Mouse (Mus musculus): ENCODE measurements around the gene Soat2. TPM values are rescaled to one million over a fixed set of nuclear protein-coding genes. Genes with fewer than 3 reads are reported as not detected.

Soat2 gene
- polyA plus RNA-seq, 1 experiment from 2014 or later, result 2.3 TPM

DNA sequence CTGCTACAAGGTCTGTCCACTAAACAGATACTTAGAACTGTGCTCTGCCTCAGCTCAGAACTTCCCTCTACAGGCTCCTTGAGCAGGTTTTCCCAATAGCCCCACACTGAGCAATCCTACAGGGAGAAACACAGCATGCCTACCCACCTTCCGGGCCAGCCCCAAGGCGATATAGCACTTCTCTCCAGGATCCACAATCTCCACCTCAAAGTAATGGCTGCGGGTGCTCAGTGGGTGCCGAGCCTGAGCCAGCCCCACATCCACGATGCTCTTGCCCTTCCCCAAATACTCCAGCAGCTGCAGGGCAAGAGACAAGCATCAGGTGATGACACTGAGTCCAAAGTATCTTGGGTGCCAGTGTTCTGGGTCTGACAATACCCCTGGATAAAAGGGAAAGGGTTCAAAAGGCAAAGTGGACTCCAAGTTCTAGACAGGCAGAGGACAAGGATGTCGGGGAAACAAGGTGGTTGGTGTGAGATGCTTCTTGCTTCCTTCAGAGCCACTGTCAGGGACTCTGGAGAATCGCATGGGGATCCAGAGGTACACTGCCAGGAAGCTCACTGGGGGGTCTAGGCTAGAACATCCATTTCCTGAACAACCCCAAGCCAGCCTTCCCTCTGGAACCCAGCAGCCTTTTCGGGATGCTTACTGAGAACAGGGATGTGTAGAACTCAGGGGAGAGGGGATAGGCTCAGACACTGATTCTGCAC, 31.1 kb upstream of the Soat2 start:
- Histone ChIP-seq H3K4me3 (ENCODE audit: low read depth, low read length) (no peak overlapping the region), H3K4me1 (ENCODE audit: control insufficient read depth, insufficient read depth, low read length) (no peaks in the 10 kb centered on the region; the same call in 1 of the 2 replicates), H3K27ac (ENCODE audit: low read depth, low read length) (no peak overlapping the region), H3K27me3 (ENCODE audit: control insufficient read depth, insufficient read depth, low read length) (no peaks in the 10 kb centered on the region), H3K9me3 (replicated peaks; ENCODE audit: control insufficient read depth, low read length) (no peaks in the 10 kb centered on the region), H3K9ac (ENCODE audit: low read depth, low read length) (no peak overlapping the region), H3K4me2 (no peak overlapping the region), H3K36me3 (ENCODE audit: control insufficient read depth, insufficient read depth, low read length) (peaks cover 13% of the 10 kb centered on the region)
- 72% methylated on average over 8 of the region's 8 CpGs for WGBS (ENCODE audit: insufficient replicate concordance)
- ATAC-seq (replicated peaks; ENCODE audit: insufficient number of reproducible peaks, low FRiP score, low TSS enrichment), result no peak

DNA sequence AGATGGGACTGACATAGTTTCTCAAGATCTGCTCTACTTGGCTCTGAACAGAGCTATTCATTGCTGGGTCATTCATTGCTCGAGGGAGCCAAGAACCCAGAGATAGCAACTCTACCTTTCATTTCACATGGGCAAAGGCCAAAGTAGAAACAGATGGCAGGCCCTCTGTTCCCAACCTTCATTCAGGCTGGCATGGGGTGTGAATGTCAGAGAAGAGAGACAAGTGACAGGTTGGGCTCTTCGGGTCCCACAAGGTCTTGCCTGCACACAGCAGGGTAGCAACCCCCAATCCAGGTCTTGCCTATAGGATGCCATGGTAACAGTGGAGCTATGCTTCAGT, 30.5 kb upstream of the Soat2 start:
- H3K9ac ChIP-seq (ENCODE audit: low read depth, low read length), result no peak overlapping the region
- ATAC-seq (replicated peaks; ENCODE audit: insufficient number of reproducible peaks, low FRiP score, low TSS enrichment), result no peak
- H3K4me2 ChIP-seq, result no peak overlapping the region
- H3K27me3 ChIP-seq (ENCODE audit: control insufficient read depth, insufficient read depth, low read length), result no peaks in the 10 kb centered on the region
- no peaks in the 10 kb centered on the region; the same call in 1 of the 2 replicates for H3K4me1 ChIP-seq (ENCODE audit: control insufficient read depth, insufficient read depth, low read length)
- no peak overlapping the region for H3K27ac ChIP-seq (ENCODE audit: low read depth, low read length)
- H3K36me3 ChIP-seq (ENCODE audit: control insufficient read depth, insufficient read depth, low read length), result peaks cover 13% of the 10 kb centered on the region
- no peaks in the 10 kb centered on the region for H3K9me3 ChIP-seq (replicated peaks; ENCODE audit: control insufficient read depth, low read length)
- whole genome bisulfite sequencing (ENCODE audit: insufficient replicate concordance), result 79% methylated on average over 2 of the region's 2 CpGs
- no peak overlapping the region for H3K4me3 ChIP-seq (ENCODE audit: low read depth, low read length)

DNA sequence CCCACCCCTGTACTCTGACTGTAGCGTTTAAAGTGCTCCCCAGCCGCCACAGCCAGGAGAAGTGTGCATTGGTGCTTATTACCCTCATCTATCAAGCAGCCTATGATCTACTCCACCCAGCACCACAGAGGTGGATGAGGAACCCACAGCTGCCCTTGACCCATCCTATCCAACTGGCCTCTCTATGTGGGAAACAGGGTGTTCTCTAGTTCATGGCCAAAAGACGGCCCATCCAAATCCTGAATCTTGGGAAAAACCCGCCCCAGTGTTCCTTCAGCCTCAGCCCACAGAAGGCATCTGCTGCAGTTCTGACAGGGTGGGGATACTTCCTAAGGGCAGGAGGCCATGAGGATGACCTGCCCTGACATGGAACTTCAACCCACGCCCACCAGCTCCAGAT, 29.8 kb upstream of the Soat2 start:
- 74% methylated on average over 5 of the region's 5 CpGs for WGBS (ENCODE audit: insufficient replicate concordance)
- Histone ChIP-seq H3K36me3 (ENCODE audit: control insufficient read depth, insufficient read depth, low read length) (peaks cover 13% of the 10 kb centered on the region), H3K9ac (ENCODE audit: low read depth, low read length) (no peak overlapping the region), H3K4me2 (no peak overlapping the region), H3K4me1 (ENCODE audit: control insufficient read depth, insufficient read depth, low read length) (no peaks in the 10 kb centered on the region; the same call in 1 of the 2 replicates), H3K27me3 (ENCODE audit: control insufficient read depth, insufficient read depth, low read length) (no peaks in the 10 kb centered on the region), H3K9me3 (replicated peaks; ENCODE audit: control insufficient read depth, low read length) (no peaks in the 10 kb centered on the region), H3K4me3 (ENCODE audit: low read depth, low read length) (no peak overlapping the region), H3K27ac (ENCODE audit: low read depth, low read length) (no peak overlapping the region)
- no peak for ATAC-seq (replicated peaks; ENCODE audit: insufficient number of reproducible peaks, low FRiP score, low TSS enrichment)

- no peak overlapping the region for H3K4me3 ChIP-seq (ENCODE audit: low read depth, low read length)
- H3K27ac ChIP-seq (ENCODE audit: low read depth, low read length), result peak overlapping the region; percentile 18
- H3K4me1 ChIP-seq (ENCODE audit: control insufficient read depth, insufficient read depth, low read length), result peaks cover 10% of the 10 kb centered on the region
- WGBS (ENCODE audit: insufficient replicate concordance), result 66% methylated on average over 2 of the region's 2 CpGs
- H3K4me2 ChIP-seq, result no peak overlapping the region
- ATAC-seq (replicated peaks; ENCODE audit: insufficient number of reproducible peaks, low FRiP score, low TSS enrichment), result peak; percentile 46; the same call in 1 of the 2 replicates
- no peaks in the 10 kb centered on the region for H3K27me3 ChIP-seq (ENCODE audit: control insufficient read depth, insufficient read depth, low read length)
- peaks cover 17% of the 10 kb centered on the region for H3K36me3 ChIP-seq (ENCODE audit: control insufficient read depth, insufficient read depth, low read length)
- no peak overlapping the region; the same call in 1 of the 2 replicates for H3K9ac ChIP-seq (ENCODE audit: low read depth, low read length)
- H3K9me3 ChIP-seq (replicated peaks; ENCODE audit: control insufficient read depth, low read length), result no peaks in the 10 kb centered on the region
These were observed 24.0 kb upstream of the Soat2 start for GRCm38 (mm10) chr15:102126303-102126702.

- WGBS (ENCODE audit: insufficient replicate concordance), result 85% methylated on average over 9 of the region's 9 CpGs
- H3K4me3 ChIP-seq (ENCODE audit: low read depth, low read length), result no peak overlapping the region
- no peak overlapping the region for H3K9ac ChIP-seq (ENCODE audit: low read depth, low read length)
- H3K27ac ChIP-seq (ENCODE audit: low read depth, low read length), result no peak overlapping the region
- no peak overlapping the region for H3K4me2 ChIP-seq
- H3K9me3 ChIP-seq (replicated peaks; ENCODE audit: control insufficient read depth, low read length), result no peaks in the 10 kb centered on the region
- H3K4me1 ChIP-seq (ENCODE audit: control insufficient read depth, insufficient read depth, low read length), result peaks cover 7% of the 10 kb centered on the region
- H3K27me3 ChIP-seq (ENCODE audit: control insufficient read depth, insufficient read depth, low read length), result no peaks in the 10 kb centered on the region
- H3K36me3 ChIP-seq (ENCODE audit: control insufficient read depth, insufficient read depth, low read length), result peaks cover 15% of the 10 kb centered on the region
- no peak for ATAC-seq (replicated peaks; ENCODE audit: insufficient number of reproducible peaks, low FRiP score, low TSS enrichment)
These were observed 17.0 kb upstream of the Soat2 start for GRCm38 (mm10) chr15:102133314-102133713.

- 86% methylated on average over 2 of the region's 2 CpGs for WGBS (ENCODE audit: insufficient replicate concordance)
- no peaks in the 10 kb centered on the region for H3K9me3 ChIP-seq (replicated peaks; ENCODE audit: control insufficient read depth, low read length)
- H3K4me3 ChIP-seq (ENCODE audit: low read depth, low read length), result no peak overlapping the region
- no peak for ATAC-seq (replicated peaks; ENCODE audit: insufficient number of reproducible peaks, low FRiP score, low TSS enrichment)
- peaks cover 9% of the 10 kb centered on the region for H3K36me3 ChIP-seq (ENCODE audit: control insufficient read depth, insufficient read depth, low read length)
- peak overlapping the region; percentile 93; the same call in 1 of the 2 replicates for H3K4me2 ChIP-seq
- no peak overlapping the region for H3K27ac ChIP-seq (ENCODE audit: low read depth, low read length)
- no peaks in the 10 kb centered on the region for H3K27me3 ChIP-seq (ENCODE audit: control insufficient read depth, insufficient read depth, low read length)
- peaks cover 7% of the 10 kb centered on the region for H3K4me1 ChIP-seq (ENCODE audit: control insufficient read depth, insufficient read depth, low read length)
- H3K9ac ChIP-seq (ENCODE audit: low read depth, low read length), result peak overlapping the region; percentile 78; the same call in 1 of the 2 replicates
These were observed 15.6 kb upstream of the Soat2 start for GRCm38 (mm10) chr15:102134709-102135108.

DNA sequence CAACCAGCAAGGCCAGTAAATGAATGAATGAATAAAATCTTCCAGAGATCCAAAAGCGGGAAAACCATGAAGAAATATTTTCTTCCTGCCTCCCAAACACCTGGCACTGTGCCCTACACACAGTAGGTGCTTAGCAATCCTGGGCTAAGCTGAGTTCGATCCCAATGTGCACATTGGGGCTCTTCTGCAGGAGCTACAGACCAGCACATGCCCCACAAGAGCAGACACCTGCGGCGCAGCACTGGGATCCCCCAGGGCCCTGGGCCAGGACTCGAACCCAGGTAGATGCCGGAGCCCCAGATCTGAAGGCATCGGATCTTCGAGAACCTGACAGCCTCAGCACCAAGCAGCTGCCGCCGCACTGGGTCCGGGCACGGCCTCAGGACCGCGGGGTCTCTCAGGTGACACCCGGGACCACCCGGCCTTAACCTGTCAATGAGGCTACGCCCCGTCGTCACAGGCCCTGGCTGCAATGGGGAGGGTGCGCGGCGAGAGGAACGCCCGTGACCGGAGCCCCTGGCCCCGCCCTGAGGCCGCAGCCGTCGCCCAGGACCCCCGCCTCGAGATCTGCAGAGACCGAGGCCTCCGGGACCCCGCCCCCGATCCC, 14.7 kb upstream of the Soat2 start:
- Histone ChIP-seq H3K9me3 (replicated peaks; ENCODE audit: control insufficient read depth, low read length) (no peaks in the 10 kb centered on the region), H3K4me2 (peak overlapping the region; percentile 93), H3K36me3 (ENCODE audit: control insufficient read depth, insufficient read depth, low read length) (peaks cover 5% of the 10 kb centered on the region), H3K4me3 (ENCODE audit: low read depth, low read length) (peak overlapping the region; percentile 80), H3K27me3 (ENCODE audit: control insufficient read depth, insufficient read depth, low read length) (no peaks in the 10 kb centered on the region), H3K4me1 (ENCODE audit: control insufficient read depth, insufficient read depth, low read length) (peaks cover 7% of the 10 kb centered on the region), H3K9ac (ENCODE audit: low read depth, low read length) (peak overlapping the region; percentile 78), H3K27ac (ENCODE audit: low read depth, low read length) (peak overlapping the region; percentile 73)
- 3% methylated on average over 31 of the region's 35 CpGs for whole genome bisulfite sequencing (ENCODE audit: insufficient replicate concordance)
- ATAC-seq (replicated peaks; ENCODE audit: insufficient number of reproducible peaks, low FRiP score, low TSS enrichment), result peak; percentile 67

DNA sequence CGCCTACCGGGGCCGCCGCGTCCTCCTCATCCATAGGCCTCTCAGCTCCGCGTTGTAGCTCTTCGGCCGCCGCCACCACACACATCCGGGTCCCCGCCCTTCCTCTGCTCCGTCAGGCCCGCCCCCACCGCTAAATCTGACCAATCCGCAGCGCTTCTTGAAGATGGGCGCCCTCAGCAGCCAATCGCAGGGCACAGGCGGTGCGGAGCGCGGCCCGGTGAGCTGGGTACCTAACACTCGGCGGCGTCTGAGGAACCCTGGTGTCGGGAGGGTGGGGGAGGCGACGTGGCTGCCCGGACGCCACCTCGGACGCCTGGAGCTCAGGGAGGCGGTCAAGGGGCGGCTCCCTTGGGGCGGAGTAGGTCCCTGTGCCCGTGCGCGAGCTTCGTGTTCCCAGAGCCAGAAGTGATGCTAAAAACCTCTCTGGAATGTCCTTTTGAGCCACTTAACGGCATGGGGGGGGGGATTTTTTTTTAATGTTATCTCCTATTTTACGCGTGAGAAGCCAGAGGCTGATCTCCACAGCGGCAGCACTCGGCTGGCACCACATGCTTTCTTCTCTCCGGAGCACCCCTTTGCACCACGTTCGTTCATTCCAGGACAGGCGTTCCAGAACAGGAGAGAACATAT, 14.1 kb upstream of the Soat2 start, which contains the start of gene Spryd3:
Gene Spryd3, minus strand, starts transcription at position 106 of the 630 bp plus-strand sequence.
- H3K27ac ChIP-seq (ENCODE audit: low read depth, low read length), result peak within 1 kb of the TSS; percentile 73
- H3K4me3 ChIP-seq (ENCODE audit: low read depth, low read length), result peak within 1 kb of the TSS; percentile 80
- WGBS (ENCODE audit: insufficient replicate concordance), result 1% methylated on average over 45 of the region's 50 CpGs
- no peaks in the 10 kb centered on the region for H3K9me3 ChIP-seq (replicated peaks; ENCODE audit: control insufficient read depth, low read length)
- no peaks in the 10 kb centered on the region for H3K27me3 ChIP-seq (ENCODE audit: control insufficient read depth, insufficient read depth, low read length)
- H3K9ac ChIP-seq (ENCODE audit: low read depth, low read length), result peak within 1 kb of the TSS; percentile 78
- H3K4me2 ChIP-seq, result peak within 1 kb of the TSS; percentile 93
- ATAC-seq (replicated peaks; ENCODE audit: insufficient number of reproducible peaks, low FRiP score, low TSS enrichment), result peak; percentile 99
- H3K36me3 ChIP-seq (ENCODE audit: control insufficient read depth, insufficient read depth, low read length), result peaks cover 4% of the 10 kb centered on the region
- peaks cover 7% of the 10 kb centered on the region for H3K4me1 ChIP-seq (ENCODE audit: control insufficient read depth, insufficient read depth, low read length)
